Mouse (Mus musculus): Measurements from ENCODE around the gene Ldb2. TPM values are rescaled to one million over a fixed set of nuclear protein-coding genes. Genes with fewer than 3 reads are reported as not detected.

The Ldb2 gene
- polyA plus RNA-seq, 1 experiment from 2014 or later, result 10.3 TPM

DNA sequence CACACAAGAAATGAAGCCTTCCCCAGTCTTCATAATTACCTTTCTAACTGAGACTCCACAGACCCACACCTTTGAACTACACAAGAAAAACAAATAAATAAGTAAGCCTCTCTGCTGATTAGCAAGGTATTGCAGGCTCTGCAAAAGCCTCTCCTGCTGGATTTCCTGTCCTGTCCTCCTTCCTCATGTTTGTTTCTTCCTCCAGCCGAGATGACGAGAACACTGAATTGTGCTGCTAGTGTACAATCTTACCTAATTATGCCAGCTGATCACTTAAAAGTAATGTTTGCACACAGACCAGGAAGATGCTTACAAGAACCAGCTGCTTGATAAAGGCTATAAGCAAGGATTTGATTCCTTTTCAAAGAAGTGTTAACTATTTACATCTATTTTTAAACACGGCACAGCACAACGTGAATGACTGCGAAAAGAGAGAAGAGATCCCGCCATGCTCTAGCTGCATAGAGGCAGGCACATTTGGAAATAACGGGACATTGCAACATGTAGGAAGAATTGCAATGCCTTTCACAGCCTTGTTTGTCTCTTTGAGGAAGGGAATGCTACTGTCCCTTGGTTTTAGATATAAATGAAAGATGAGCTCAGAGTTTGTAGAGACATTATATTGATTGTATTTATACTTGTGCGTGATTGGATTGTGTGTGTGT is 69.7 kb downstream of the Ldb2 start:
- WGBS (ENCODE audit: insufficient replicate concordance), result 68% methylated on average over 8 of the region's 8 CpGs

DNA sequence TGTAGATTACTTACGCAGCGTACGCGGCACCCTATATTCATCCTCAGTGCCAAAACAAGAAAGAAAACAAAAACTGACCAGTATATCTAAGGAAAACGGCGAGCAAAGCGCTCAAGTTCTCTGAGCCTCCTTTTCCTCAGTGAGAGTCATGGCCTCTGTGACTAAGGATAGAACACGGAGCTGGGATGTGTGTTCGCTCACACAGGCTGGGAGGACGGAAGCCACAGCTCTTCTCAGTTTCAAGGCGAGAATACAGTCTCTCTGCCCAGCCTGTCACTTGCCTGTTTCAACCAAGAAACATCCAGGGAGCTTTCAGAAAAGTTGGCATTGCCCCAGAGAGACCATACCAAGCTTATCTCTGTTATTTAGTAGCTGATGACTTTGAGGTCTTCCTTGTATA is 71.5 kb downstream of the Ldb2 start:
- no peak overlapping the region for H3K9ac ChIP-seq (ENCODE audit: low read depth, low read length)
- WGBS (ENCODE audit: insufficient replicate concordance), result 83% methylated on average over 11 of the region's 11 CpGs
- H3K9me3 ChIP-seq (replicated peaks; ENCODE audit: control insufficient read depth, low read length), result no peaks in the 10 kb centered on the region
- no peak for ATAC-seq (replicated peaks; ENCODE audit: insufficient number of reproducible peaks, low FRiP score, low TSS enrichment)
- H3K4me1 ChIP-seq (ENCODE audit: control insufficient read depth, insufficient read depth, low read length), result no peaks in the 10 kb centered on the region
- no peaks in the 10 kb centered on the region for H3K36me3 ChIP-seq (ENCODE audit: control insufficient read depth, insufficient read depth, low read length)
- H3K4me3 ChIP-seq (ENCODE audit: low read depth, low read length), result no peak overlapping the region
- no peak overlapping the region for H3K27ac ChIP-seq (ENCODE audit: low read depth, low read length)
- H3K27me3 ChIP-seq (ENCODE audit: control insufficient read depth, insufficient read depth, low read length), result no peaks in the 10 kb centered on the region
- H3K4me2 ChIP-seq, result no peak overlapping the region

More for the DNA sequence above, 69.7 kb downstream of the Ldb2 start:
- H3K36me3 ChIP-seq (ENCODE audit: control insufficient read depth, insufficient read depth, low read length), result no peaks in the 10 kb centered on the region
- no peak overlapping the region for H3K9ac ChIP-seq (ENCODE audit: low read depth, low read length)
- H3K27me3 ChIP-seq (ENCODE audit: control insufficient read depth, insufficient read depth, low read length), result no peaks in the 10 kb centered on the region
- no peaks in the 10 kb centered on the region for H3K9me3 ChIP-seq (replicated peaks; ENCODE audit: control insufficient read depth, low read length)
- no peak overlapping the region for H3K27ac ChIP-seq (ENCODE audit: low read depth, low read length)
- H3K4me2 ChIP-seq, result no peak overlapping the region
- no peak for ATAC-seq (replicated peaks; ENCODE audit: insufficient number of reproducible peaks, low FRiP score, low TSS enrichment)
- H3K4me3 ChIP-seq (ENCODE audit: low read depth, low read length), result no peak overlapping the region
- H3K4me1 ChIP-seq (ENCODE audit: control insufficient read depth, insufficient read depth, low read length), result no peaks in the 10 kb centered on the region

DNA sequence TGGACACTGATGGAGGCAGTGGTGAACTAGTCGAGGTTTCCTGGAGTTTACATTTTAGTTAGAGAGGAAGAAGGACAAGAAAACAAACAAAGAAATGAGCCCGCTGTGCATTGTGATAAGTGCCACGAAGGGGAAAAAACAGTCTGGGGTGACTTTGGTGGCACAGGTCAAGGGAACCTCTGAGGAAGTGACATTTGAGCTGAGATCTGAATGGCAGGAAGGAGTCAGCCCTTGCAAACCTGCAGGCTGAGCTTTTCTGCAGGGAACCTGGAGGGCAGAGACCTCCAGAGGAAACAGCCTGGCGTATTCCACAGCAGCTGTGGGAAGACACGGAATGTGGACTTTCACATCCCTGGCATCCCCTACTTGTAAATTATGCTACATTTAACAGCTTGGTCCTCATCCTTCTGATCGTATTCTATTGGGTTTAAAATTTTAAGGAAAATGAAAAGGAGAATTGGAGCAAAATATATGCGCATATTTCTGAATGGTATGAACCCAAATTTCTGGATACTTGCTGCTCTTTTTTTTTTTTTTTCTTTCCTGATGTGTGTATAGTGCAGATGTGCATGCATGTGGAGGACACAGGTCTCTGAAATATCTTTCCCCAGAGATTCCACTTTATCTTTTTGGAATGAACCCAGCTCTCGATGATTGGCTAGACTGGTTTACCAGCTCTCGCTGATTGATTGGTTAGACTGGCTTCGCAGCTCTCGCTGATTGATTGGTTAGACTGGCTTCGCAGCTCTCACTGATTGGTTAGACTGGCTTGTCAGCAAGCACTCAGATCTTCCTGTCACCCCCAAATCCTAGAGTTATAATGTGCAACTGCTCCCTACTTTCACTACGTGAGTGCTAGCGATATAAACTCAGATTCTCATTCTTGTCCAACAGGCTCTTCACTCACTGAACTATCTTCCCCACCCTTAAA is 72.7 kb downstream of the Ldb2 start:
- ATAC-seq (replicated peaks; ENCODE audit: insufficient number of reproducible peaks, low FRiP score, low TSS enrichment), result no peak
- WGBS (ENCODE audit: insufficient replicate concordance), result 56% methylated on average over 14 of the region's 14 CpGs
- no peak overlapping the region for H3K27ac ChIP-seq (ENCODE audit: low read depth, low read length)

DNA sequence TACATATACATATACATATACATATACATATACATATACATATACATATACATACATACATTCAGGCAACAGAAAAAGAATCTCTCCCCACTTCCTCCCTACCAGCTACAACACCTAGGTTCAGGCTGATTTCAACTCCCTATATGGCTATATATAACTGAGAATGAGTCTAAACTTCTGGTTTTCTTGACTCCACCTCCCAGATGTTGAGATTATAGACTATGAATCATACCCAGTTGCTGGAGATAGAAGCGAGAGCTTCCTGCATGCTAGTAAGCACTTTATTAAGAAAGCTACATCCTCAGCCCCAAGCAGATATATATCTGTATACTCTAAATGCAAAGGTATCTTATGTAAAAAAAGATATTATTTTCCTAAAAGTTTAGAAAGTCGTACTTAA is 74.0 kb downstream of the Ldb2 start:
- Histone ChIP-seq H3K36me3 (ENCODE audit: control insufficient read depth, insufficient read depth, low read length) (no peaks in the 10 kb centered on the region), H3K9ac (ENCODE audit: low read depth, low read length) (no peak overlapping the region), H3K27ac (ENCODE audit: low read depth, low read length) (no peak overlapping the region), H3K4me3 (ENCODE audit: low read depth, low read length) (no peak overlapping the region), H3K9me3 (replicated peaks; ENCODE audit: control insufficient read depth, low read length) (no peaks in the 10 kb centered on the region), H3K27me3 (ENCODE audit: control insufficient read depth, insufficient read depth, low read length) (no peaks in the 10 kb centered on the region), H3K4me2 (no peak overlapping the region), H3K4me1 (ENCODE audit: control insufficient read depth, insufficient read depth, low read length) (no peaks in the 10 kb centered on the region)
- no peak for ATAC-seq (replicated peaks; ENCODE audit: insufficient number of reproducible peaks, low FRiP score, low TSS enrichment)
- WGBS (ENCODE audit: insufficient replicate concordance), result 67% methylated on average over 2 of the region's 2 CpGs

More for the DNA sequence above, 72.7 kb downstream of the Ldb2 start:
- Histone ChIP-seq H3K4me2 (no peak overlapping the region), H3K9me3 (replicated peaks; ENCODE audit: control insufficient read depth, low read length) (no peaks in the 10 kb centered on the region), H3K4me3 (ENCODE audit: low read depth, low read length) (no peak overlapping the region), H3K4me1 (ENCODE audit: control insufficient read depth, insufficient read depth, low read length) (no peaks in the 10 kb centered on the region), H3K27me3 (ENCODE audit: control insufficient read depth, insufficient read depth, low read length) (no peaks in the 10 kb centered on the region), H3K9ac (ENCODE audit: low read depth, low read length) (no peak overlapping the region), H3K36me3 (ENCODE audit: control insufficient read depth, insufficient read depth, low read length) (no peaks in the 10 kb centered on the region)

DNA sequence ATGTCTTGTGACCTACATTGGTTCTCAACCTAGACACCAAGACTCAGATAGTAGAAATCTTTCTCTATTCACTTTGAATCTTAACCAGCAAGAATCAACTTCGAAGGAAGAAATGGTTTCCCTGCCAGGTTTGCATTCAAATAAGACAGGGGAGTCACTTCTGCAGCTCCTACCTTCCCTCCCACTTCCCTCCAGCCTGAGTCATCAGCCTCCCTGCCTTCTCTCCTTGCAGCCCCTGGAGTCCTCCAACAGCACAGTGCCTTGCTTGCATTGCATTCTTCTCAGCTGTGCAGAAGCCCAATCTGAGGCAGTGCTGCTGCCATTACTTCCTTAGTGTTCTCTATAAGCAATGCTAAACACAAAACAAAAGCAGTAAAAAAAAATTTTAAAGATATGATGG is 79.6 kb downstream of the Ldb2 start:
- Histone ChIP-seq H3K36me3 (ENCODE audit: control insufficient read depth, insufficient read depth, low read length) (no peaks in the 10 kb centered on the region), H3K4me2 (no peak overlapping the region), H3K27me3 (ENCODE audit: control insufficient read depth, insufficient read depth, low read length) (no peaks in the 10 kb centered on the region), H3K4me1 (ENCODE audit: control insufficient read depth, insufficient read depth, low read length) (no peaks in the 10 kb centered on the region), H3K4me3 (ENCODE audit: low read depth, low read length) (no peak overlapping the region), H3K27ac (ENCODE audit: low read depth, low read length) (no peak overlapping the region), H3K9ac (ENCODE audit: low read depth, low read length) (no peak overlapping the region), H3K9me3 (replicated peaks; ENCODE audit: control insufficient read depth, low read length) (no peaks in the 10 kb centered on the region)
- 62% methylated on average over 1 of the region's 1 CpGs for WGBS (ENCODE audit: insufficient replicate concordance)
- no peak for ATAC-seq (replicated peaks; ENCODE audit: insufficient number of reproducible peaks, low FRiP score, low TSS enrichment)

DNA sequence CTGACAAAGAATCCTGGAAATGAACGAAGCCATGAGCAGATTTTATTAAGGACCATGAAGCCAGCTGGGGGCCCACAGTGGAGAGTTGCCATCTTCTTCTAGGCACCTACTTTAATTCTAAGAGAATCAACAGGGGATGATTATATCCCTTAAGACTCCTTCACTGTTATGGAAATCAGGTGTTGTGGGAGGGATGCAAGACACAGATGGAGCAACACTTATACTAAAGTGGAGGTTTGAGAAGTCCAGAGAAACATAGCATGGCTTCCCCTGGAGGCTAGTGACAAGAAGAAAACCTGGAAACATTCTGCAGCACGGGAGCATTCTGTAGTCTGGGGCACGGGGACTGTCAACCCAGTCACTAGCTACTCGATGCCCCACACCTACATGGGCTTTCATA is 85.0 kb downstream of the Ldb2 start:
- Histone ChIP-seq H3K36me3 (ENCODE audit: control insufficient read depth, insufficient read depth, low read length) (no peaks in the 10 kb centered on the region), H3K9me3 (replicated peaks; ENCODE audit: control insufficient read depth, low read length) (no peaks in the 10 kb centered on the region), H3K27ac (ENCODE audit: low read depth, low read length) (no peak overlapping the region), H3K4me3 (ENCODE audit: low read depth, low read length) (no peak overlapping the region), H3K9ac (ENCODE audit: low read depth, low read length) (no peak overlapping the region), H3K27me3 (ENCODE audit: control insufficient read depth, insufficient read depth, low read length) (no peaks in the 10 kb centered on the region), H3K4me2 (no peak overlapping the region), H3K4me1 (ENCODE audit: control insufficient read depth, insufficient read depth, low read length) (no peaks in the 10 kb centered on the region)
- ATAC-seq (replicated peaks; ENCODE audit: insufficient number of reproducible peaks, low FRiP score, low TSS enrichment), result no peak
- 67% methylated on average over 4 of the region's 4 CpGs for WGBS (ENCODE audit: insufficient replicate concordance)

DNA sequence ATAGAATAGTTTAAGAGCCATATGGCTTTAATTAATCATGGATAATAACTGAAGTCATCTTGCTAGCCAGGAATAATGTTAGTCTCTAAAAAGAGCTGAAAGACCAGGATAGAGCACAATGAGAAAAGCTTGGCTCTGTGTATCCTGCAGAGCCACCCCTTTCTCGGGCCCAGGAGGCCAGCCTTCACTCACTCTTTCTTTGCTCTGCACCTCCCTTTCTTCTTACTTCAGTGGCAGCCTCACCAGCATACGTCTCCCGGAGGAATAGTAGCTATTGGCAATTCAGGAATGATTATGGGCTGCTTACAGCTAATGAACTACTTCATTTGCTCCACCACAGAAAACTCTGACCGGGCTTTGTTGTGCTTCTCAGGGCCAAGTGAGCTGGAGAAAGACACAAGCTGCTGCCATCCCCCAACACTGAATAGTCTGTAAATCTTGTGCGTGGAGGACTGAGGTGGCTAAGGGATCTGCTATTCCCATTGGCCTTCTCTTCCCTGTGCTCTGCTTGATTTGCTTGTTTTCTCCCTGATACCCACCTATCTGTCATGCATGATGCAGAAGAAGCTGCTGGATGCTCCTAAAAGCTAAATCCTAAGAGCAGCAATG is 86.2 kb downstream of the Ldb2 start:
- H3K27me3 ChIP-seq (ENCODE audit: control insufficient read depth, insufficient read depth, low read length), result no peaks in the 10 kb centered on the region
- 49% methylated on average over 5 of the region's 5 CpGs for WGBS (ENCODE audit: insufficient replicate concordance)
- H3K27ac ChIP-seq (ENCODE audit: low read depth, low read length), result no peak overlapping the region
- H3K4me3 ChIP-seq (ENCODE audit: low read depth, low read length), result no peak overlapping the region
- ATAC-seq (replicated peaks; ENCODE audit: insufficient number of reproducible peaks, low FRiP score, low TSS enrichment), result no peak
- no peak overlapping the region for H3K9ac ChIP-seq (ENCODE audit: low read depth, low read length)
- no peaks in the 10 kb centered on the region for H3K4me1 ChIP-seq (ENCODE audit: control insufficient read depth, insufficient read depth, low read length)
- H3K36me3 ChIP-seq (ENCODE audit: control insufficient read depth, insufficient read depth, low read length), result no peaks in the 10 kb centered on the region
- no peaks in the 10 kb centered on the region for H3K9me3 ChIP-seq (replicated peaks; ENCODE audit: control insufficient read depth, low read length)
- no peak overlapping the region for H3K4me2 ChIP-seq

DNA sequence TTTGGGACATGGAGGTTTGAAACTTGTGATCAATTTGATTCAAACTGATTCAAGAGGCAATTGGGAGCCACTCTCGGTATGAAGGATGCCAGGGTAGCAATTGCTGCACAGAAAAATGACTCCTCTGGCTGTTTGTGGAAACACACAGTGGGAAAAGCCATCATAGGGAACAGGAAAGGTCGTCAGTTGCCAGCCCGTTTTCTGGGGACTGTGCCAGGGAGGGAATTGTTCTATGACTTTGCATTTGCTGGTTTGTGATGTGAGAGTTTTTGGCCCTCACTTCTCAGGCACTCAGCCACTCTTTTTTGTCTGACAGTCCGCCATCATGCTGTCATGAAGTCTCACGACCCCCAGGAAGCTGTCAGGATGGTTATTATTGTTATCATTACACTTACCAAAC is 88.3 kb downstream of the Ldb2 start:
- H3K4me3 ChIP-seq (ENCODE audit: low read depth, low read length), result no peak overlapping the region
- WGBS (ENCODE audit: insufficient replicate concordance), result 57% methylated on average over 5 of the region's 5 CpGs
- no peak overlapping the region for H3K9ac ChIP-seq (ENCODE audit: low read depth, low read length)
- H3K9me3 ChIP-seq (replicated peaks; ENCODE audit: control insufficient read depth, low read length), result no peaks in the 10 kb centered on the region
- H3K36me3 ChIP-seq (ENCODE audit: control insufficient read depth, insufficient read depth, low read length), result no peaks in the 10 kb centered on the region
- no peaks in the 10 kb centered on the region for H3K27me3 ChIP-seq (ENCODE audit: control insufficient read depth, insufficient read depth, low read length)
- no peak overlapping the region for H3K4me2 ChIP-seq
- ATAC-seq (replicated peaks; ENCODE audit: insufficient number of reproducible peaks, low FRiP score, low TSS enrichment), result no peak
- no peaks in the 10 kb centered on the region for H3K4me1 ChIP-seq (ENCODE audit: control insufficient read depth, insufficient read depth, low read length)
- no peak overlapping the region for H3K27ac ChIP-seq (ENCODE audit: low read depth, low read length)
